Mouse (Mus musculus): ENCODE measurements around the gene Trio. TPM values are rescaled to one million over a fixed set of nuclear protein-coding genes. Genes with fewer than 3 reads are reported as not detected.
A peak's percentile ranks its signal among the peaks of the same experiment; 100 is the strongest.

Gene Trio
- polyA plus RNA-seq, 1 experiment from 2014 or later, result 28.8 TPM

DNA sequence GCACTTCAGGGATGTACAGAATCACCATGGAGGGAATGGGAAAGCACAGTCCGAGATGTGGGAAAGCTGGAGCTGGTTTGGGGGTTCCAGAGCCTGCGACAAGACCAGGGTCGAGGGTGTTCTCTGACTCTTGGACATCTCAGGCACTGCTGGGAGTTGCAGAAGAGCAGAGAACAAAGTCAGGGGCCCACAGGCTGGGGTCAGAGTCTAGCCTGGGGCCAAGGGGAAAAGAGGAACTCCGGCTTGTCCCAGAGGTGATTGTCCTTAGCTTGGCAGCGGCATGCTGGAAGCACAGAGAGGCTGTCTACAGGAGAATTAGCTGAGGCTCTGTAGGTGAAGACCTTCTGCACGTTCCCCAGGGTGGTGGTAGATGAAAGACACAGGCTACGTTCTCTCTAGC lies 307.0 kb downstream of the Trio start:
- no peaks in the 10 kb centered on the region for H3K36me3 ChIP-seq (replicated peaks)
- H3K4me1 ChIP-seq, result 0 out of 2 replicates have a peak, but pooled peaks cover 3% of the 10 kb centered on the region
- H3K27me3 ChIP-seq (replicated peaks; ENCODE audit: low read depth, poor library complexity, severe bottlenecking), result no peaks in the 10 kb centered on the region
- 76% methylated on average over 7 of the region's 7 CpGs for WGBS
- H3K9me3 ChIP-seq, result no peaks in the 10 kb centered on the region
- DNase-seq (ENCODE audit: low spot score), result no peak
- no peak overlapping the region for H3K27ac ChIP-seq (replicated peaks)
- H3K4me3 ChIP-seq, result no peak overlapping the region

DNA sequence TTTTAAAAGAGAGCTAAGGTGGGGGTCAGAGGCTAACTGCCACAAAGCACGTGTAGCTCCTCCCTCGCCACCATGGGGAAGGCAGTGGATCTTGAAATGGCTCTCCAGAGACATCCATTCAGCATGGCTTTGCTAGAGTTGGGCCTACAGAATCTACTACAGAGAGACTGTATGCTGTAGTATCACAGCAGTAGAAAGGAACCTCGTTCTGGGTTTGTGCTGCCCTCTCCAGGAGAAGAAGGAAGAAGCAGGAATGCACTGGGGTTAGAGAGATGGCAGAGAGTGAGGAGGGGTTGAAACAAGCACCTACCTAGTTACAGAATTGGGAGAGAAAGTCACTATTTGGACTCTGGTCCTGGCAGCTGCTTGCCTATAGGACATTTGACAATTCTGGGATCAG lies 310.3 kb downstream of the Trio start:
- H3K27ac ChIP-seq (replicated peaks), result no peak overlapping the region
- no peaks in the 10 kb centered on the region for H3K9me3 ChIP-seq
- 0 out of 2 replicates have a peak, but pooled peaks cover 3% of the 10 kb centered on the region for H3K4me1 ChIP-seq
- DNase-seq (ENCODE audit: low spot score), result no peak
- no peaks in the 10 kb centered on the region for H3K36me3 ChIP-seq (replicated peaks)
- WGBS, result 24% methylated on average over 3 of the region's 3 CpGs
- H3K27me3 ChIP-seq (replicated peaks; ENCODE audit: low read depth, poor library complexity, severe bottlenecking), result no peaks in the 10 kb centered on the region
- H3K4me3 ChIP-seq, result no peak overlapping the region

DNA sequence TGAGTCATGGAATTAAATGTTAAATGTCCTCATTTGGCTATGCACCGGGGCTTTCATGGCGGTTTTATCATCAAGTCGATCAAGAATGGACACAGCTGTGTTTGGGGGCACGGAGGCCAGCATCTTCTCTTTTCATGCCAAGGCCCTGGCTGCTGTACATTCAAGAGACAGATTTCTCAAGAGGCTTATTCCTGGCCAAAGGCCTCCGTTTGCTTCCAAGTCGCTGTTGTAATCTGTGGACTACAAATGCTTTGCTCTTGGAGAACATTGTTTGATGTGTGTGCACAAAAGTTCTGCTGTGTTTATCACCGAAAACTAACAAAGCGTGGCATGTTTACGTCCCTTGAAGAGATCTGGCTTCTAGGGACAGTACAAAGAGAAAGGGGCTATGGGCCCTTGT lies 314.9 kb downstream of the Trio start:
- H3K27ac ChIP-seq (replicated peaks), result no peak overlapping the region
- no peaks in the 10 kb centered on the region for H3K27me3 ChIP-seq (replicated peaks; ENCODE audit: low read depth, poor library complexity, severe bottlenecking)
- WGBS, result 90% methylated on average over 9 of the region's 9 CpGs
- H3K4me3 ChIP-seq, result no peak overlapping the region
- no peaks in the 10 kb centered on the region for H3K4me1 ChIP-seq
- no peaks in the 10 kb centered on the region for H3K36me3 ChIP-seq (replicated peaks)
- DNase-seq (ENCODE audit: low spot score), result no peak
- H3K9me3 ChIP-seq, result no peaks in the 10 kb centered on the region

DNA sequence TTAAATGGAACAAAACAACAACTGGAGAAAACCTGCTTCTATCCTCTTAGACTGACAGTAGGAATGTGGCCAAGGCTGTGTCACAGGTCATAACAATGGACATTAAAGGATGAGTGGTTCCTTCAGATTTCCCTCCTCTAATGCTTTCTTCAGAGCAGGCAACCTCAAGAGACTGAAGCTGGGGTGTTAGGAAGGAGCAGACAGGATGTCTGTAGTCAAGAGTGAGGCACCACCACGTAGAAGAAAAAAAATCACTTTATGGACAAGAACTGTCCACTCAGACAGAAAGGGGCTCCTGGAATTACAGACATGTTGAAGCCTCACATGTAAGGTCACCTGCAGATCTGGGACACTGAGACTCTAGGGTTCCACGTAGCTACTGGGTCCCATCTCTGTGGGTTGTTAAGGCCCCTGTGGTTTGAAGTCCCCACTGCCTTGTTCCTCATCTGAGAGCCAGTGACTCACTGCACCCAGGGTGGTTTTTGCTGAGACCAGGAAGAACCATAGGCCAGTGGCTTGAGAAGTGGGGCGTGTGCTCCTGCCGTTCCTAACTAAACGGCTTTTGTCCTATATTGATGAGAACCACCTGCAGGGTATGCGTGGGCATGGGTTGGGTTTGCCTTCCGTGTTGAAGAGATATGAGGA lies 316.6 kb downstream of the Trio start:
- Histone ChIP-seq H3K36me3 (replicated peaks) (no peaks in the 10 kb centered on the region), H3K9me3 (no peaks in the 10 kb centered on the region), H3K4me3 (no peak overlapping the region), H3K27ac (replicated peaks) (no peak overlapping the region), H3K27me3 (replicated peaks; ENCODE audit: low read depth, poor library complexity, severe bottlenecking) (no peaks in the 10 kb centered on the region), H3K4me1 (no peaks in the 10 kb centered on the region)
- no peak for DNase-seq (ENCODE audit: low spot score)
- WGBS, result 90% methylated on average over 7 of the region's 7 CpGs

DNA sequence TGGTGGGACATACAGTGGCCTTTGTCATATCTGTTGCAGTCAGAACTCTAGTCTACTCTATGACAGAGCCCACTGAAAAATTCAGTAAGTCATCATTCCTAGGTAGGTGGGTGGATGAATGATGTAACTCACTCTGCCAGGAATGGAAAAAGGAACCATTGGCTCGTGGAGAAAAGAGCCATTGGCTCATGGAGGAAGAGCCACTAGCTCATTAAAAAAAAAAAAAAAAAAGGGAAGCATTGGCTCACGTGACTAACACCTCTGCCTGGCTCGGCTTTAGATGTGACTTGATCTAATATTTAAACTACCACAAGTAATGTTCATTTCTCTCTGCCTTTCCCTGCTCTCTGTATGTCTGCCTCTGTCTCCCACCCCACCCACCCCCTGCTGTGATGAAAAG lies 317.1 kb downstream of the Trio start:
- 77% methylated on average over 3 of the region's 3 CpGs for WGBS
- Histone ChIP-seq H3K9me3 (no peaks in the 10 kb centered on the region), H3K27ac (replicated peaks) (no peak overlapping the region), H3K36me3 (replicated peaks) (no peaks in the 10 kb centered on the region), H3K4me1 (no peaks in the 10 kb centered on the region; the same call in 1 of the 2 replicates), H3K27me3 (replicated peaks; ENCODE audit: low read depth, poor library complexity, severe bottlenecking) (no peaks in the 10 kb centered on the region), H3K4me3 (no peak overlapping the region)
- DNase-seq (ENCODE audit: low spot score), result no peak

DNA sequence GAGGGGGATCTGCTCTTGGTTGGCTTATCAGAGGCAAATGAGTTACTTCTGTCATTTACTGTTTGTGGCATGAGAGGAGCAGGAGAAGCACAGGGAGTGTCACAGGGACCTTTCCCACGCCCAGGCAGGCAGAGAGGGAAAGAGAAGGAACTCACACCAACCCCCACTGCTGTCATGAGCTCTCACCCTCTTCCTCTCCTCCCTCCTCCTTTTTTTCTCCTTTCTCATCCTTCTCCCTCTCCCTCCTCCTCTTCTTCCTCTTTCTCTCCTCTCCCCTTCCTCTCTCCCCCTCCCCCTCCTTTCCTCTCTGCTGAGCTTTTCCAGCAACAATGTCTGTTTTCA lies 322.7 kb downstream of the Trio start:
- Histone ChIP-seq H3K4me3 (no peak overlapping the region), H3K36me3 (replicated peaks) (no peaks in the 10 kb centered on the region), H3K9me3 (no peaks in the 10 kb centered on the region), H3K27ac (replicated peaks) (peak overlapping the region; percentile 61), H3K4me1 (peaks cover 16% of the 10 kb centered on the region), H3K27me3 (replicated peaks; ENCODE audit: low read depth, poor library complexity, severe bottlenecking) (no peaks in the 10 kb centered on the region)
- WGBS, result 6% methylated on average over 1 of the region's 1 CpGs
- no peak for DNase-seq (ENCODE audit: low spot score)

DNA sequence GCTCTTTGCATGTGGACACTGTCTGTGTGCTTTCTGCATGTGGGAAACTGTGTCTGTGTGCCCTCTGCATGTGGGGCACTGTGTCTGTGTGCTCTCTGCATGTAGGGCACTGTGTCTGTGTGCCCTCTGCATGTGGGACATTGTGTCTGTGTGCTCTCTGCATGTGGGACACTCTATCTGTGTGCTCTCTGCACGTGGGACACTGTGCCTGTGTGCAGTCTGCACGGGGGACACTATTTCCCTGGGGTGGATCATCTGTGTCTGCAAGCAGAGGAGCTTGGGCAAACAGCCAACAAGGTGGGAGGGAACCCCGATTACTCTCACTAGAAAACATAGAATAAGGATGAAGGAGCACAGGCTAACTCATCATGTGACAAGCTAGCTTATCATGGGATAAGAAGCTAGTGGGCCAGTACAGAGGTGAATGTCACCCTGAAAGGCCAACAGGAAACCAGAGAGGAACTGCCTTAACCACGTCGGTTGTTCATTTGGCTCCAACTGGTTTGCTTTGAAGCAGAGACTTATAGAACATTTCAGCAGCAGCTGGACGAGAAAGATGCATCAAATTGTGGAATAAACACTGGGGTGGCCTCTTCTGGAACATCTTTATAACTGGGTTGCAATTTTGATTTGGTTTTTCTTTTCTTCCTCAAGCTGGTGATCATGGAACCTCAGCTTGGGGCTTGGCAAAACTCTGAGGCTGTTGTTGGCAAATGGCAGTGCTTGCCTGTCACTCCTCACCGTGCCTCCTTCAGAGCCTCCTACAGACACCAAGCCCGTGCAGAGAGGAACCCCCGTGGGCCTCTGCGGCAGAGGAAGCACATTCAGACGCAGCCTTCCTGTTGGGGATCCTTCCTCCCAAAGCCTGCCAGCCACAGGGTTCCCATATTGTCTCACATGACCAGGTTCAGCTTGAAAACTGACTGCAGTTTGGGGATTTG lies 323.3 kb downstream of the Trio start:
- no peaks in the 10 kb centered on the region for H3K36me3 ChIP-seq (replicated peaks)
- no peaks in the 10 kb centered on the region for H3K9me3 ChIP-seq
- peak overlapping the region; percentile 61 for H3K27ac ChIP-seq (replicated peaks)
- H3K4me1 ChIP-seq, result peaks cover 16% of the 10 kb centered on the region
- 48% methylated on average over 11 of the region's 11 CpGs for WGBS
- no peak overlapping the region for H3K4me3 ChIP-seq
- H3K27me3 ChIP-seq (replicated peaks; ENCODE audit: low read depth, poor library complexity, severe bottlenecking), result no peaks in the 10 kb centered on the region
- DNase-seq (ENCODE audit: low spot score), result no peak

DNA sequence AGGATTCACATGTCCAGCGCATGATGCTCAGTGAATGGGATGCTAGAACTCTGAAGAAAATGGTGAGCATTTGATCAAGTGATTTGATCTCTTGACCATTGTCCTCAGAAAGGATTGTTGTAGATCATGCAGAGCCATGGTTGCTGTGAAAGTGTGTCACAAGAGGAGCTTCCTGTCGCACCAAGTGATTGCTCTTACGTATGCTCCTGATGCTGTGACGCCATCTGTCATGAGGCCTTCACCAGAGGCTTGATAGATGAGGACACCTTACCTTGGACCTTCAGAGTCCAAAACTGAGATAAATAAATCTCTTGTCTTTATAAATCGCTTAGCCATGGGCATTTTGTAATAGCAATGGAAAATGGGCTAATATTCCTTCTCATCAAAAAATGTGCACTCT lies 328.0 kb downstream of the Trio start:
- DNase-seq (ENCODE audit: low spot score), result no peak
- Histone ChIP-seq H3K9me3 (no peaks in the 10 kb centered on the region), H3K36me3 (replicated peaks) (no peaks in the 10 kb centered on the region), H3K4me1 (peaks cover 7% of the 10 kb centered on the region), H3K4me3 (no peak overlapping the region), H3K27ac (replicated peaks) (no peak overlapping the region), H3K27me3 (replicated peaks; ENCODE audit: low read depth, poor library complexity, severe bottlenecking) (no peaks in the 10 kb centered on the region)
- WGBS, result 88% methylated on average over 5 of the region's 5 CpGs

DNA sequence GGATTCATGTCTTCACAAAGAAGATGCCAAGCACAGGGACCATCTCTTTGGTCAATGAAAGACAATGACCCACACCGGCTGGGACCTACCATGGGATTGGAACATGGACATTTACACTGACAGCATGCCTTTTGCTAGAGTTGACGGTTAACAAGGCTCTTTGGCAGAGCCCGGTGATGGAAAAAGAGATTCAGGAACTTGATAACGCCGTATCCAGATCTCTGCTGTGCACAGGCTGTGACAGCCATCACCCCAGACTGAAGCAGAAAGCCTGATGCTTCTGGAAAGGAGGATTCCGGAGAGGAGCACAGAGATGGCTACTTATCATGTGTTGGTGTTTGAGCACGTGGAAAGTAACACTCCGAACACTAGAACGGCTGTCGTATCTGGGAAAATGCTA lies 332.4 kb downstream of the Trio start:
- H3K4me1 ChIP-seq, result no peaks in the 10 kb centered on the region
- H3K27me3 ChIP-seq (replicated peaks; ENCODE audit: low read depth, poor library complexity, severe bottlenecking), result no peaks in the 10 kb centered on the region
- DNase-seq (ENCODE audit: low spot score), result no peak
- no peaks in the 10 kb centered on the region for H3K36me3 ChIP-seq (replicated peaks)
- no peak overlapping the region for H3K4me3 ChIP-seq
- no peaks in the 10 kb centered on the region for H3K9me3 ChIP-seq
- no peak overlapping the region for H3K27ac ChIP-seq (replicated peaks)
- 92% methylated on average over 10 of the region's 10 CpGs for WGBS

DNA sequence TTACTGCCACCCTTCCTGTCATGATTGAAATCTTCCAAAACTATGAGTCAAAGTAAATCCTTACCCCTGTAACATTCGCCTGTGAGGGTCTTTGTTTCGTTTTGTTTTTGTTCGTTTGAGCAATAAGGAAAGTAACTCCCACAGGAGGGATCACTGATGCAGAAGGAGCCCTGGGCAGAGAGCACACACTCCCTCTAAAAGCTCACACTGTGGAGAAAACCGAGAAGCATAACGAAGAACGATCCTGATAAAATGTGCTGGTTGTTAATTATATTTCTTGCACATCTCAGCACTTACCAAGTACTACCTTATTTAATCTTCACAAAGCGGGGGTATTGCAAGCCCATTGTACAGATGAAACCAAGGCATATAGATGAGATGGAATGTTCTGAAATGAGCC lies 333.5 kb downstream of the Trio start:
- Histone ChIP-seq H3K4me3 (no peak overlapping the region), H3K9me3 (no peaks in the 10 kb centered on the region), H3K4me1 (no peaks in the 10 kb centered on the region), H3K27ac (replicated peaks) (no peak overlapping the region), H3K27me3 (replicated peaks; ENCODE audit: low read depth, poor library complexity, severe bottlenecking) (no peaks in the 10 kb centered on the region), H3K36me3 (replicated peaks) (no peaks in the 10 kb centered on the region)
- DNase-seq (ENCODE audit: low spot score), result no peak
- 83% methylated on average over 7 of the region's 7 CpGs for WGBS

DNA sequence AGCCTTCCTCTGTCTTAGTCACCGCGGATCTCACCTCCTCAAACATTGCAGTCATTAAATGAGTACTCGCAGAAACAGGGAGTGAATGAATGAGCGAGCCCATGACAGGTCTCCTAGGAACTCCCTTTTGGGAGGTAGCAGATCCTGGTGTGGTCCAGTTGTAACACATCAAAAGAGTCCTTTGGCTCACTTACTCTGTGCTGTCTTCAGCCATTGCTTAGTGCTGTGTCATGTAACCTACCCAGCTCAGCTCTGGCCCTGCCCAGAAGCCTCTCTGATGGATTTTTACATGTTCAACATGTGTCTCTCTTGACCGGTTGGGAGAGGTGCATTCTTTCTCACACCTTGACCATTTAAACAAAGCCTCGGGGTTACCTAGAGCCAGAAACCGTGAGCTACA lies 334.4 kb downstream of the Trio start:
- Histone ChIP-seq H3K36me3 (replicated peaks) (no peaks in the 10 kb centered on the region), H3K27me3 (replicated peaks; ENCODE audit: low read depth, poor library complexity, severe bottlenecking) (no peaks in the 10 kb centered on the region), H3K9me3 (no peaks in the 10 kb centered on the region), H3K4me1 (no peaks in the 10 kb centered on the region), H3K4me3 (no peak overlapping the region), H3K27ac (replicated peaks) (no peak overlapping the region)
- no peak for DNase-seq (ENCODE audit: low spot score)
- WGBS, result 85% methylated on average over 7 of the region's 7 CpGs

DNA sequence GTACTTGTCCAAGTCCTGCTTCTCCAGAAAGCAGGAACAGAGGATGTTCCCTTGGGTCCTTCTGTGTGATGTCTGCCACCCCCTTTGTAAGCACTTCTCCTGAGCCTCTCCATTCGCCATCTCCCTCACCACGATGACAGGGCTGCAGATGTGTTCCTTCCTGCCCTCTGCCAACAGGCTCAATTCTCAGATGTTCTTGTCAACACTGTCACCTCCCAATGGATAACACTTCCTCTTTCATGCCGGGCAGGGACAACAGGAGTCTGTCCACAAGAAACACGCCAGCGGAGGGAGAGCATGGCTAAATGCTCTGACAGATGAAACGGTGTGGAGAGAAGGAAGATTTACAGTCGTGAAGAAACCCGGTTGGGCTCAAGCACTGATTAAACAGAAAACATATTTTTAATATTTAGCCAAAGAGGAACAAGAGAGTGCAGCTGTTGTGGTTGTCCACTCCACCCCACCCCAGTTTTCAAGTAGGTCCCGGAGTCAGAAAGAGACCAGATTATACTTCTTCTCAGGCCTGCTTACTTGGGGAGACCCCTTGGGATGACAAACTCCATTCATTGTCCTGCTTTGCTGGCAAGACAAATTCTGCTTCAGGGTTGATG lies 337.5 kb downstream of the Trio start:
- H3K36me3 ChIP-seq (replicated peaks), result no peaks in the 10 kb centered on the region
- H3K4me3 ChIP-seq, result no peak overlapping the region
- H3K9me3 ChIP-seq, result no peaks in the 10 kb centered on the region
- no peak overlapping the region for H3K27ac ChIP-seq (replicated peaks)
- DNase-seq (ENCODE audit: low spot score), result no peak
- no peaks in the 10 kb centered on the region for H3K27me3 ChIP-seq (replicated peaks; ENCODE audit: low read depth, poor library complexity, severe bottlenecking)
- WGBS, result 85% methylated on average over 9 of the region's 9 CpGs
- no peaks in the 10 kb centered on the region for H3K4me1 ChIP-seq

DNA sequence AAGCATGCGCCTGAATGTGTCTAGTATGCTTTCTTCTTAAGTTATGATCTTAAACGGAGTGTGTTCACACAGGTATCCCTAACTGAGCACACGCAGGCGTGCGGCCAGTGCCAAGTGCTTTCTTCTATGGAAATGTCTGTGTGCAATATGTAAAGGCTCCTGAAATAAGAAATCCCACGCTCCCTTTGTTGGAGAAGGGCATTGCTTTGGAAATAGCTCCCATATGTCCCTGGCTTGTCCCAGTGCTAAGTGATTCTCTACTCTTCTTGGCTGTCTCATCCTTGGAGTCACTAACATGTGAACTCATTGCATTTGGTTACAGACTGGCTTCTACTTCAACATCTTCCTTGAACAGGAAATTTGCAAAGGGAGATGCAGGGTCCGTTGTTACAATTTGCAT lies 340.8 kb downstream of the Trio start:
- Histone ChIP-seq H3K9me3 (no peaks in the 10 kb centered on the region), H3K36me3 (replicated peaks) (no peaks in the 10 kb centered on the region), H3K27me3 (replicated peaks; ENCODE audit: low read depth, poor library complexity, severe bottlenecking) (peaks cover 7% of the 10 kb centered on the region), H3K4me1 (peaks cover 26% of the 10 kb centered on the region), H3K27ac (replicated peaks) (no peak overlapping the region), H3K4me3 (no peak overlapping the region)
- DNase-seq (ENCODE audit: low spot score), result no peak
- 89% methylated on average over 7 of the region's 7 CpGs for WGBS
